Mouse (Mus musculus) heart, postnatal 0 days (tissue): ENCODE data around the gene Olfr279.

Experiments
- CTCF ChIP-seq: IDR thresholded peaks from 2 replicates; pipeline ENCODE4 v1.5.1; 2016; ENCODE audit warnings: antibody characterized with exemption, control low read depth, low read depth
- EP300 ChIP-seq: IDR thresholded peaks from 2 replicates; pipeline ENCODE4 v1.6.1; 2016; ENCODE audit warnings: antibody characterized with exemption, low read depth

DNA sequence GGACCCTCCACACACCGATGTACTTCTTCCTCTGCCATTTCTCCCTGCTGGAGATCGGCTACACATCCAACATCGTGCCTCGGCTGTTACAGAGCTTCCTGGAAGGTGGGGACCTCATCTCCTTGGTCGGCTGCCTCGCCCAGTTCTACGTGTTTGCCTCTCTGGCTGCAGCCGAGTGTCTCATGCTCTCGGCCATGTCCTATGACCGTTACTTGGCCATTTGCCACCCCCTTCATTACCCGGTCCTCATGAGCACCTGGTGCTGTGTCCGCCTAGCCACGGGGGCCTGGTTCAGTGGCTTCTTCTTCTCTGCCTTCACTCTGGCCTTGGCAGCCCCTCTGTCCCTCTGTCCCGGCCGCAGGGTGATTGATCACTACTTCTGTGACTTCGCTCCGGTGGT, 5.4 kb downstream of the Olfr279 start:
- TF ChIP-seq CTCF (no peak), EP300 (no peak)
